Mouse (Mus musculus): ENCODE measurements around the gene Ddx5.
"Not testable (repeated sequence)": the region's sequence is repeated elsewhere in the genome, so short reads cannot be mapped to it uniquely, and the experiment has no call there.

Gene Ddx5

DNA sequence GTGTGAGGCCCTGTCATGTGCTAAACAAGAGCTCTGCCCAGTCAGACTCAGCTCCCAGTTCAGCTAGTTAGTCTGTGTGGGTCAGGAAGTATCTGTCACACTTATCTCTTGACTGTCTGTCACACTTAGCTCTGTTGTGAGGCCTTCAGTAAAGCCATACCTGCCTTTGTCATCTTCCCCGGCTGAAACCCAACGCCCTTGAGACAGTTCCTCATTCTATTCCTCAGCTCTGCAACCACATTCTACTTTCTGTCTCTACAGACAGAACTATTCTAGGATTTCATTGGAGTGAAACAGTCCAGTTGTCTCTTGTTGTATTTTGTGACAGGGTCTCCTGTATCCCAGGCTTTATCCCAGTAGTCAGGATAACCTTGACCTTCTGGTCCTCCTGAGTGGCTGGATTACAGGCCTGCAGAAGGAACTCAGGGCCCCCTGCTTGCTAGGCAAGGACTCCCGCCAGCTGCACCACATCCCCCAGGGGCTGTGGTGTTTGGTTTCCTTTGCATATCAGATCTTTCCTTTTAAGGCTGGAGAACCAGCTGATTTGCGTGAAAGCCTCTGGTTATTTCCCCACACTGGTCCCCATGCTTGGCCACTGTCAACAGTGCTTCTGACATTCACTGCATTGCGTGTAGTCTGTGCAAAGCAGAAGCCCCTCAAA, 26.7 kb downstream of the Ddx5 start:
- peak; percentile 96 for DNase-seq (ENCODE audit: low read depth, low spot score)

GRCm38 (mm10) chr11:106760511-106760910, 28.5 kb downstream of the Ddx5 start:
- DNase-seq (ENCODE audit: low read depth, low spot score), result no peak

- peak; percentile 77 for DNase-seq (ENCODE audit: low read depth, low spot score)
Observed at GRCm38 (mm10) chr11:106759028-106759427, 30.0 kb downstream of the Ddx5 start.

DNA sequence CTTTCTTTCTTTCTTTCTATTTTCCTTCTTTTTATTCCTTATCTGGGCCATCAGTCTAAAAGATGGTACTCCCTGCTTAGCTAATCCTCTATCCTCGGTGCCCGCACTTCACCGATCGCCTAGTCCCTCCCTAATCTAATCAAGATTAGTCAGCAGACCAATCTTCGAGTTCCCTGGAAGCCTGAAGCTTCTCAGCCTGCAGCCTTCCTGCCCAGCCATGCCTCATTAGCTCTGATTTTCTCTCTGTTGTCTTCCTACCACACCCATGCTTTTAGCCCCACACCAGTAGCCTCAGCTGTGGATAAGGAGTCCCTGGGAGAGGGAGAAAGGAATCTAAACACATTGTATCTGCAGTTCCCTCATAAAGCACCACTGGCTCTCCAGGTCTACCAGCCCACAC, 33.4 kb downstream of the Ddx5 start:
- no peak for DNase-seq (ENCODE audit: low read depth, low spot score)

- no peak for DNase-seq (ENCODE audit: low read depth, low spot score)
Observed at GRCm38 (mm10) chr11:106753314-106753713, 35.7 kb downstream of the Ddx5 start.

DNA sequence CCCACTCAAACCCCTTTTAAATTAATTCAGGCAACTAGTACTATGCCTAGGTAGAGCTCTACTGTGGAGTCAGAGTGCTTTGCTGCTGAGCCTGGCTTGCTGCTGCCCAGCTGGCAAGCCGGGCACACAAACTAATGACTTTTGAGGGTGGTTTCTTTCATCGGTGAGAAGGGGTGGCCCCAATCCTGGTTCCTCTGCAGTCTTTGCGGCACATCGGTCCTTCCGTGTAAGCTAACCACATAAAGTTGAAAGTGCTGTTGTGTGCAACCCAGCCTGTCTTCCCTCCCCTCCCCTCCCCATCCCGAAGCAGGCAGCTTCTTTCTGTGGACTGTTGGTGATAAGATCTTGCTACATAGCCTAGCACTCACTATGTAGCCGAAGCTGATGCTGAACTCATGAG, 36.9 kb downstream of the Ddx5 start:
- peak; percentile 84 for DNase-seq (ENCODE audit: low read depth, low spot score)

DNA sequence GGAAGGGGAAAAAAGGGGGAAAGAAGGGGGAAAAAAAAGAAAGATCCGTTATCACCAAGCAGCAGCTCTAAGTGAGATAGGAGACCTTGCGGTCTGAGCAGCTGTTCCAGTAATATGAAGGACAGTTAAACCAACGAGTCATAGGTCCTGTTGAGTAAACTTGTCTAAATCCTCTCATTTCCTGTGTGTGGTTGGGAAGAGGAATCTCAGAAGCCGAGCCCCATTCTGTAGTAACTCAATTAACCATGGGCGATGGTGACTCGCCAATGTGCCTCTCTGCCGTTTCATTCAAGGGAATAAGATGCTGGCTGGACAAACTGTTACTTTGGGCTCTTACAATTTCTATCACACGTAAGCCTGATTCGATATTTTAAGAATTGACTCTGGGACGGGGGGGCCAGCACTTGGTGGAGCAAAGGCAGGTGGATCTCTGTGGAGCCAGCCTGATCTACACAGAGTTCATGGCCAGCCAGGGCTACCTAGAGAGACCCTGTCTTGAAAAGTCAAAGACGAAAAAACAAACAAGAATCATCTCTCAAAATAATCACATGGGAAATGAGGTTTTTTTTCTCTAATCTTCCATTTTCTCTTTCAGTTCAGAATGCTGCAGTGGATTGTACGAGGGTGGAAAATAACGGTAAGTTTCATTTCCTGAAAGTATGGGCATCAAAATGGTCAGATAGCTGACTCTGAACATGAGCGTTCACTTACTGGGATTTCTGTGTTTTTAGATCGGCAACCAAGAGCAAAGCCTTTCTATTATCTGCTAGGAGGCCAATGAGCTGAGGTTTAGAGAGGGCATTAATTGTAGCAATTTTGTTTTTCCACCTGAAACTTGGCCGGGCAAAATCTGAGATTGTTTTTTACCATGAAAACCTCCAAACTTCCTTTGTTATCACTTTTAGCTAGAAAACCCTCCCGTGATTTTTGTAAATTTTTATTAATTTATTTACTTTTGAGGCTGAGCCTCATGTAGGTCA, 37.7 kb downstream of the Ddx5 start, which contains the start of gene Milr1:
Gene Milr1 (plus strand): TSS at position 188 of the 980 bp plus-strand sequence.
- peak; percentile 76 for DNase-seq (ENCODE audit: low read depth, low spot score)

DNA sequence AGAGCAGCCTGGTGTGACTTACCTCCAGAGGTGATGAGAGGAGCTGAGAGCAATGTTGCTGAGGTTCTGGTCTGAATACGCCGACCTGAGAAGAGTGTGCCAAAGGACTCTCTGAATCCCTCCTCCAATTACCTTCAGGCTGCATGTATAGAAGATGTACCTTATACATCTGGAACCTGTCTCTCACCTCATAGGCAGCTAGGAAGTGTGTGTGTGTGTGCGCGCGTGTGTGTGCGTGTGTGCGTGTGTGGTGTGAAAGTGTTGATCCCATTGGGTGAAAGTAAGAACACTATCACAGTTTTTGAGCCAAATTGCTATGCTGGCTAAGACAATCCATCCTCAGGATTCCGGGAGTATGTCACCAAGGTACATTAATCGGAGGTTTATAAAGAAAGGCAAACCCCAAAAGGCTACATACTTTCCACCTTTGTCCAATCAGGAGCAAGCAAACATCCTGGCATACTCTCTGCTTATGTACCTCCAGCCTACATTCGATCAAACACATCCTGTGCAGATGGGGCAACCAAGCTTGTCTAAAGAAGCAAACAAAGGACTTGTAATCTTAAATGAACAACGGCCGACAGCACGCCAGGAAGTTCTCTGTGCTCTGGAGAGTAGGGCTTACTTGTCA, 38.7 kb downstream of the Ddx5 start, which contains the start of gene Pecam1:
Gene Pecam1 (minus strand): TSS at position 508 of the 631 bp plus-strand sequence.
- DNase-seq (ENCODE audit: low read depth, low spot score), result no peak

DNA sequence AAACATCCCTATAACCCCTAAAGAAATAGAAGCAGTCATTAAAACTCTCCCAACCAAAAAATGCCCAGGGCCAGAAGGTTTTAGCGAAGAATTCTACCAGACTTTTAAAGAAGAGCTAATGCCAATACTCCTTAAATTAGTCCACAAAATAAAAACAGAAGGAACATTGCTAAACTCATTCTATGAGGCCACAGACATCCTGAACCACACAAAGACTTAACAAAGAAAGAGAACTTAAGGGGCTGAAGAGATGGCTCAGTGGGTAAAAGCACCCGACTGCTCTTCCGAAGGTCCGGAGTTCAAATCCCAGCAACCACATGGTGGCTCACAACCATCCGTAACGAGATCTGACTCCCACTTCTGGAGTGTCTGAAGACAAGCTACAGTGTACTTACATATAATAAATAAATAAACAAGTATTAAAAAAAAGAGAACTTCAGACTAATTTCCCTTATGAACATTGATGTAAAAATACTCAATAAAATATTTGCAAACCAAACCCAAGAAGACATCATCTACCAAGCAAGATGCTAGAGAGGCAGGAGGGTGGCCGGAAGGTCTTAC, 39.3 kb downstream of the Ddx5 start:
- DNase-seq (ENCODE audit: low read depth, low spot score), result not testable (repeated sequence)

DNA sequence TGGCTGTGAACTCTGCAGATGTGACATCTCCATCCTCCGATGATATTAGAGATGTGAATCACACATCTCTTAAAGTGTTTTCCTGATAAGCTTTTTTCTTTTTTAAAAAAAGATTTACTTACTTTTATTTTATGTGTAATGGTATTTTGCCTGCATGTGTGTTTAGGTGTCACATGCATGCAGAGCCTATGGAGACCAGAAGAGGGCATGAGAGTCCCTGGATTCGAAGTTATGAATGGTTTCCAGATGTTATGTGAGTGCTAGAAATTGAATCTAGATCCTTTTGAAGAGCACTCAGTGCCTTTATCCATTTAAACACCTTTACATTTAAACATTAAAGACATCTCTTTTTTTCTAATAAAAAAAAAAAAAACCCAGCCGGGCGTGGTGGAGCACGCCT, 44.0 kb downstream of the Ddx5 start:
- DNase-seq (ENCODE audit: low read depth, low spot score), result peak; percentile 59

- DNase-seq (ENCODE audit: low read depth, low spot score), result peak; percentile 65
Observed at GRCm38 (mm10) chr11:106742388-106742841, 46.6 kb downstream of the Ddx5 start.

DNA sequence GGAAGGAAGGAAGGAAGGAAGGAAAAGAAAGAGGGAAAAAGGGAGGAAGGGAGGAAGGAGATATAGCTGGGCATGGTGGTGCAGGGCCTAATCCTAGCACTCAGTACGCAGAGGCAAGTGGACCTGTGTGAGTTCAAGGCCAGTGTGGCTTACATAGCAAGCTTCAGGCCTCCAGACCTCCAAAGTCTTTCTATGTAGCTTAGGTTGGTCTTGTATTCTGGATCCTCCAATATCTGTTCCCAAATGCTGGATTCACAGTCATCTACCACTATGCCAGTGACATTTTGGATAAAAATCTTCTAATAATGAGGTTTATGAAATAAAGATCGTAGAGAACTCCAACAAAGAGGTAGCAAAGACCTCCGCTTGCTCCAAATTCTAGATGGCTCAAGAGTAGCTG, 47.2 kb downstream of the Ddx5 start:
- no peak for DNase-seq (ENCODE audit: low read depth, low spot score)

DNA sequence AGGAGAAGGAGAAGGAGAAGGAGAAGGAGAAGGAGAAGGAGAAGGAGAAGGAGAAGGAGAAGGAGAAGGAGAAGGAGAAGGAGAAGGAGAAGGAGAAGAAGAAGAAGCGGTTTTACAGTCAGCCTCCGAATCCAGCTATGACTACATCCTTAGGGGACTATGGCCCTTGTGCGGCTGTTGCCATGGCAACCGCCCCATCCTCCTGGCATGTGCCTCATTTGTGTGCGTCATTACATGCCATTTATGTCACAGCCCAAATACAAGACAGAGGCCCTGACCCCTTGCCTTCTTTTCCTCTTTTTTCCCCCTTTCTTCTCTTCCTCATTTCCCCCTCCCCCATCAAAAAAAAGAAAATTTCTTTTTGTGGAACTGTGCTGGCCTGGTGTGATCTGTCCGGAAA, 47.8 kb downstream of the Ddx5 start:
- no peak for DNase-seq (ENCODE audit: low read depth, low spot score)

DNA sequence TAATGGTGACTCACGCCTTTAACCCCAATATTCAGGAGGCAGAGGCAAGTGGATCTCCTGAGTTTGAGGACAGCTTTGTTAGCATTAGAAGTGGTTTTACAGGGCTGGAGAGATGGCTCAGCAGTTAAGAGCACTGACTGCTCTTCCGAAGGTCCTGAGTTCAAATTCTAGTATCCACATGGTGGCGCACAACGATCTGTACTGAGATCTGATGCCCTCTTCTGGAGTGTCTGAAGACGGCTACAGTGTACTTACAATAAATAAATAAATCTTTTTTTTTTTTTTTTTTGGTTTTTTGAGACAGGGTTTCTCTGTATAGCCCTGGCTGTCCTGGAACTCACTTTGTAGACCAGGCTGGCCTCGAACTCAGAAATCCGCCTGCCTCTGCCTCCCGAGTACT, 48.3 kb downstream of the Ddx5 start:
- peak; percentile 50 for DNase-seq (ENCODE audit: low read depth, low spot score)

DNA sequence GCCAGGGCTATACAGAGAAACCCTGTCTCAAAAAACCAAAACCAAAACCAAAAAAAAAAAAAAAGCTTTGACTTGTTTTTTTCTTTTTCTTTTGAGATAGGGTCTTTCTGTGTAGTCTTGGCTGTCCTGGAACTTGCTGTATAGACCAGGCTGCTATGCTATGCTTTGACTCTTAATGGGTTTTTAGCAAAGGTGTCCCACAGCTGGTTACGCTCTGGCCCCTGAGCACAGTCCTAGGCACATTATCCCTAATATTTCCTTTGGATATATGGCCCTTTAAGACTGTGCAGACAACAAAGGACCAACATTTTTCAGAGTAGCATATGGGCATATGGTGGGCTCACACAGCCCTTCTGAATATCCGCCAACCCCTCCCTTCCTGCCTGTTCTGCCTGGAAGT, 49.9 kb downstream of the Ddx5 start:
- no peak for DNase-seq (ENCODE audit: low read depth, low spot score)

DNA sequence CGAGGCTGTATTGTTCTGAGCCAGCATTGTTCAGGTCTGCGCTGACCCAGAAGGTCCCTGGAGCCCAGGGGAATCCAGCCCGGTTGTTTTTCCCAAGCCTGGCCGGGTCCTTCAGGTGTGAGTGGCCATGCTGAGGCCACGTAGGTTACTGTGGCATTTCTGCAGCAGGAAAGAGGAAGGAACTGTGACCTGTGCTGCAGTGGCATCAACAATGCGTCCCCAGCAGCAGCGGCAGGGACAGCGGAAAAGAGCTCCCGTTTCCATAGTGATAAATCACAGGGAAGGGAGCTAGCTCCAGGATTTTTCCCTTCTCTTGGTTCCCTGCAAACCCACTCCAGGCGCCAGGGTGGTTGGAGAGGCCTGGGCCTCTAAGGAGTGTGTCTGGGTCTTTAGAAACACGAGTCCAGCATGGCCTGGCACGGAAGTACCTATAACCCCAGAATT, 51.8 kb downstream of the Ddx5 start:
- DNase-seq (ENCODE audit: low read depth, low spot score), result no peak

- DNase-seq (ENCODE audit: low read depth, low spot score), result no peak
Observed at GRCm38 (mm10) chr11:106736614-106737013, 52.4 kb downstream of the Ddx5 start.

- DNase-seq (ENCODE audit: low read depth, low spot score), result no peak
Observed at GRCm38 (mm10) chr11:106730714-106731113, 58.3 kb downstream of the Ddx5 start.

All from A20 (cell line).